Mouse (Mus musculus) CH12F3 (cell line): ENCODE measurements around the gene Tent5b.

Source experiments
- in situ Hi-C: fragments of 300-500 bp; cut with MboI; formaldehyde crosslinking; loops from 2 replicates; pipeline ENCODE4 v1.14.3; 2020; ENCODE audit warnings: low sequenced_read_pairs

Gene Tent5b

DNA sequence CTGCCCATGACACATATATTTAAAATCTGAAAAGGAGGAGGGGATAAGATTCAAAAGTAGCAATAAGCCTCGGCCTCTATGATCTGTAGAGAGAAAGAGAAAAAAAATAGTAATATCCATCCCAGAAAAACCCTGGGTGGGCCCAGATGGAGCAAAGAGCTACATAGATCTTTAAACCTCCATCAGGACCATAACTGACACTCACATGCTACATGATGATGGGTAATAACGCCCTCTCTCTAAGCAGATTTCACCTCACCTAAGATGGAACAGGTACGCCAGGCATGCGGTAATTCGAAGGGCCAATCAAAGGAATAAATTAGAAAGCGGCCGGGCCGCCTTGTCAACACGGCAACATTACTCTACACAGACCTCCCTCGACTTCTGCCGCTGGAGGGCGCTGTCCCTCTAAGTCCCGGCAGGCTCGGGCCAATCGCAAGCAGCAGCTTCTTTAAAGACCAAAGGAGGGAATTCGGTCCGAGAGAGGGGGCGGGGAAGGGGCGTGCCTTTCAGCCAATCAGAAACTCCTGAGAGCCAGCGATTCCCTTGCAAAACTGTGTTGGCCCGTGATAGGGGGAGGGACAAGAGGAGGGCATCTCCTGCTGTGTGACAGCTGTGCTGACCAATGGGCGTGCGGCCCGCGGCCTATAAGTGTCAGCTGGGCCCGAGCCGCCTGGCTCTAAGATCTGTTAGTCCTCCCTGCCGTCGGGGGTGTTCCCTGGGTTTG is at the start of gene Tent5b:
TSS of gene Tent5b (plus strand) at position 675 of the 727 bp plus-strand sequence.
- in situ Hi-C loops = no loop called here

- in situ Hi-C loops = no loop called here
Observed at GRCm38 (mm10) chr4:133431508-133431907, 48.4 kb upstream of the Tent5b start.

- in situ Hi-C loops = no loop called here
Observed at GRCm38 (mm10) chr4:133432560-133433171, 47.3 kb upstream of the Tent5b start.

DNA sequence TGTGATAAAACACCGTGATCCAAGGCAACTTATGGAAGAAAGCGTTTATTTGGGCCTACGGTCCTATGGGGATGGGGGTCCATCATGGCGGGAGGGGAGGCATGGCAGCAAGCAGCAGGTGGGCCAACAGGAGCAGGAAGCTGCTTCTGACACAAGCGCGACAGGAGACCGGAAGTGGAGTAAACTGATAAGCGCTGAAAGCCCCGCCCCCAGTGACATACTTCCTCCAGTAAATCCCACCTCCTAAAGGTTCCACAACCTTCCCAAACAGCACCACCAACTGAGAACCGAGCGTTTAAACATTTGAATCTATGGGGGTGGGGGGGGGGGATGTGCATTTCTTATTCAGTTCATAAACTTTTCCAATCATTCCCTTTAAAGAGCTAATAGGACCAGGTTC is 44.0 kb upstream of the Tent5b start:
- in situ Hi-C loops = no loop called here

DNA sequence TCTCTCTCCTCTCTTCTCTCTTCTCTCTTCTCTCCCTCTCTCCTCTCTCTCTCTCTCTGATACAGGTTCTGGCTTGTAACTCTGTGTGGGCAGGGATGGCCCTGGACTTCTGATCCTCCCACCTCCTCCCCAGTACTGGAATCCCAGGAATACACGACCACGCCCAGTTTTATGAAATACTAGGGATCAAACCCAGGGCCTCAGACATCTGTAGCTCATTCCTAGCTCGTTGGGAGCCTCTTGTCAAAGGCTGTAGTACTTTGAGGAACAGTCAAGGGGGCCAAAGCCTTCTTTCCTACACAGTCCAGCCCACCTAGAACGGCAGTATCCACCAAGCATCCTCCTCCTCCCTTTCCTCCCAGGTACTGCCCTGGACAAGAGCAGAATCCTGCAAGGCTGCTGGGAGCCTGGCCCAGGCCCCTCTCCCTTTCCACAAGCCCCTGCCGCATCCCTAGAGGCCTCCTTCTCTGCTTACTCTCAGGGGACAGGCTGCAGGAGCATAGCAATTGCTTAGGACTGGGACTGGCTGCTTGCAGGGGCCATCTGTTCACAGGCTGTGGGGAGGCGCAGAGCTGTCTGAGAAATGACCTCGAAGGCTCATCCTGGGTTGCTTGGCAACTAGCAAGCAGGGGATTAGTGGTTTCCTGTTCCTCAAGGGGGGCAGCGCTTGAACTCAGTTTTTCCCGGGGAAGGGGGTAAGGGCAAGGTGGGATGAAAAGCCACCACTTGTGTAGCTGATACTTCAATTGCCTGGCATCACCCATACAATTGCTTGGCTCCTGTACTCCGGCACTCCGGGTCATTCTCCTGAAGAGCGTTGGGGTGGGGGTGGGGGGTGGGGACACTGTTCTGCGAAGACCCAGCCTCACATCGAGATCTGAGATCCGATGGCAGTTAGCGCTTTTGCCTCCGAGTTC is 40.2 kb upstream of the Tent5b start:
- in situ Hi-C loops = no loop called here

GRCm38 (mm10) chr4:133440377-133440795 is 39.5 kb upstream of the Tent5b start:
- in situ Hi-C loops = no loop called here

DNA sequence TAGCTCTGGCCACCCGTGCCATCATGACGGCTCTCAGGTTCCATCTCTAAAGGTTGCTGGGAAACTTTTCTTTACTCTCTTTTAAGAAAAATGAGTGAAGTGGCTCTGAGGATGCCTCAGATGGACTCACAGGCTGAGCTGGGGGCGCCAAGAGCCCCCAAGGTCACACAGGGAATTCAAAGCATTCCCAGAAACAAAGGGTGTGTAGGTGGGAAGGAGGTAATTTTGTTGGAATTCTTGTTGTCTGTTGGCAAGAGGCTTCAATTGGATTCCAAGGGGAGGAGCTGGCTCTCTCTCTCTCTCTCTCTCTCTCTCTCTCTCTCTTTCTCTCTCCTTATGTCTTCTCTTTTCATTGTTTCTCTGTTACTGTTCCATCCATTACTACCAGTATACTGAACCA is 37.7 kb upstream of the Tent5b start:
- in situ Hi-C loops = no loop called here

- in situ Hi-C loops = no loop called here
Observed at GRCm38 (mm10) chr4:133443085-133443484, 36.8 kb upstream of the Tent5b start.

- in situ Hi-C loops = no loop called here
Observed at GRCm38 (mm10) chr4:133445727-133446126, 34.2 kb upstream of the Tent5b start.

DNA sequence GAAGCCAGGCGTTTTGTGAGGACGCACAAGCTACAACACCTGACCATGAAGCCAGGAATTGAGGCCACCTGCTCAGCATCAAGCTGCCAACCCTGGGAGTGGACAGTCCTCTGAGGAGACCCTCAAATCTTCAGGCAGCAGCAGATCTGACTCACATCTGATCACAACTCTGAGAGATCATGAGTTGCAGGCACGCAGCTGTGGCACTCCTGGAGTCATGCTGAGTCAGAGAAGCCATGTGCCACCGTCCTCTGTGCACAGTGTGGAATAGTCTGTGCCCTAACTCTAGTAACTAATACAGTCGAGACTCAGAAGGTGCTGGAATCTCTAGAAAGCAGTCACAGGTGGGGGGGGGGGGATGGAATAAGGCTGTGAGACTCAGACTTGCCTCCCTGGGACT is 32.6 kb upstream of the Tent5b start:
- in situ Hi-C loops = no loop called here

GRCm38 (mm10) chr4:133447967-133448366 is 32.0 kb upstream of the Tent5b start:
- in situ Hi-C loops = no loop called here

DNA sequence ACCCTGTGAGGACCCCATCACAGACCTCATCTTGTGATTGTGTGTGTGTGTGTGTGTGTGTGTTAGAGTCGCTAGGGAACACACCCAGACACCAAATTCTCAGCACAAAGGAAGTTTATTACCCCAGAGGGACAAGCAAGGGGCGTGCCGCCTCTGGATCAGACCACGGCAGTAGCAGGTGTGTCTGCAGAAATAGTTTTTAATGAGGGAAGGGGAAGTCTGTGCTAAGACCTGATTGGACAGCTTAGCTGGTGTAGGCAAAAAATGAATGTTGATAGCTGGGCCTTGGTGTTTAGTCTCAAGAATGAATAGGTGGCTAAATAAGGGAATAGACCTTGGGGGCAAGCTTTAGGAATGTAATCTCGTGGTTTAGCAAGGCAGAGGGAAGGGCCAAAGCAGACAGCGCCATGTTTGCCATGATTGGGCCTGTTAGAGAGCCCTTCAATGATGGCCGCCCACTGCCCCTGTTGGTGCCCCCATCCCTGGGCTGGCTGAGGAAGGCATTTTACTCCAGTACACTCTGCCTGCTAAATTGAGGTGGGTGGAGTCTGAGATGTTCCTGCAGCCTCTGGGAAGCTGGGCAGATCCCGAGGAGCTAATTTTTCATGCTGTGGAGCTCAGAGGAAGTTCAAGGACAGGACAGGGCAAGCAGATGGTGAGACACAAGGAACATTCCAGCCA is 31.1 kb upstream of the Tent5b start:
- in situ Hi-C loops = no loop called here

GRCm38 (mm10) chr4:133449726-133450125 is 30.2 kb upstream of the Tent5b start:
- in situ Hi-C loops = no loop called here

DNA sequence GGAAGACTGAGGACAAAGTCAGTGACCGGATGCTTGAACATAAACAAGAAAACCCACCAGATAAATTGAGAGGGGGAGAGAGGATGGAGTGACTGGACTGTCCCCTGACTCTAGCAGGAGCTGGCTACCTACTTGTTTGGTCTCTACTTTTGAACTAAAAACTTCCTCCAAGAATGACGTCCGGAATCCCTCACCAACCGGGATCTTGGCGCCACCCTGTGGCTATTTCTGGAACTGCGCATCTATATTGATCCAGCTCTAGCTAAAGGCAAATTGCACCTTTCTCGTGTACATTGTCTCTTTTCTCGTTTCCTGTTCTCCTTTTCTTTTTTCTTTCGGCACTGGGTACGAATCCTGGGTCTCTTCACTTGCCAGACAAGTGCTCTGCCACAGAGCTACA is 28.4 kb upstream of the Tent5b start:
- in situ Hi-C loops = no loop called here

DNA sequence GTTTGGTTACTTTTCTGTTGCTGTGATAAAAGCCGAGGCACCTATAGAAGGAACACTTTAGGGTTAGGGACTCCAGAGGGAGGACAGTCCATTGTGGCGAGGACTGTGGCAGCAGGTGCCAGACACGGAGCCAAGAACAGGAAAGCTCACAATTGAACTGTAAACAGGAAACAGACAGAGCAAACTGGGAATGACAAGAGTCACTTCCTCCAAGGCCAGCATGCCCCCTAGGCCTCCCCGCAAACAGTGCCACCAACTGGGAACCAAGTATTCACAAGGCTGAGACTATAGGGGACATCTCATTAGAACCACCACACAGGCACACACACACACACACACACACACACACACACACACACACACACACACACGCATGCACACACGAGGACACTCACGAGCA is 27.5 kb upstream of the Tent5b start:
- in situ Hi-C loops = no loop called here

DNA sequence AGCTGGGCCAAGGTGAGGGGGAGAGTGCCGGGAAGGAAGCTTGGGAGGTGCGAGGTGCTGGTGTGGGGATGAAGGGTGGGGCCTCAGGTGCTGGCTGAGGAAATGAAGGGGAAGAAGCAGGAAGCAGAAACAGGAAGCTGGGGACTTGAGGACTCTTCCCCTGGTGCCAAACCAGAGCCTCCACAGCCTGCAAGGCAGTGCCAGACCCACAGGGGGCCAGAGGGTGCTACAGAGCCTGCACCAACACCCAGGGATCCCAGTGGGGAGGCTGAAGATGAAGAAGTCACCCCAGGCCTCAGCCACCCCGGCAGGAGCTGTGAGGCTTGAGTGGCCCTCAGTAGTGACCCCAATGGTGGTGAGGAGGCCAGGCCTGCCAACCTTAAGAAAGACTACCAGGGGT is 21.9 kb upstream of the Tent5b start:
- in situ Hi-C loops = no loop called here

- in situ Hi-C loops = no loop called here
Observed at GRCm38 (mm10) chr4:133460006-133460405, 19.9 kb upstream of the Tent5b start.

GRCm38 (mm10) chr4:133460796-133461325 is 19.1 kb upstream of the Tent5b start:
- in situ Hi-C loops = no loop called here

DNA sequence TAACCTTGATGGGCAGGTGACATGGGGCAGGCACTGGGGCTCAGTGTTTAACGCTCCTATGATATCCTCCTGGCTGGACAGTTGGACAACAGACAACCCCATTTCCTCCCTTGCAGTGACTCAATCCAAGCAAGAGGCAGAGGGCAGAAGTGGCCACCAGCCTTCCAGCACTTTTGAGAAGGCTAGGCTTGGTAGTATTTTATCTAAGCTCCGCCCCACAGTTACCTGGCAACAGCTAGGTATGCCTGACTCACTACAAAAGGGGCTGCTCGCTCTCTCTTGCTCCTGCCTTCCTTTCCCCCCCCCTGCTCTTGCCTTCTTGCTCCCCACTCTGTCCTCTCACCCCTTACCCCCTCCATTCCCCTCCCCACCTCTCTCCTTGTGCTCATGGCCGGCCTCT is 18.6 kb upstream of the Tent5b start:
- in situ Hi-C loops = no loop called here

DNA sequence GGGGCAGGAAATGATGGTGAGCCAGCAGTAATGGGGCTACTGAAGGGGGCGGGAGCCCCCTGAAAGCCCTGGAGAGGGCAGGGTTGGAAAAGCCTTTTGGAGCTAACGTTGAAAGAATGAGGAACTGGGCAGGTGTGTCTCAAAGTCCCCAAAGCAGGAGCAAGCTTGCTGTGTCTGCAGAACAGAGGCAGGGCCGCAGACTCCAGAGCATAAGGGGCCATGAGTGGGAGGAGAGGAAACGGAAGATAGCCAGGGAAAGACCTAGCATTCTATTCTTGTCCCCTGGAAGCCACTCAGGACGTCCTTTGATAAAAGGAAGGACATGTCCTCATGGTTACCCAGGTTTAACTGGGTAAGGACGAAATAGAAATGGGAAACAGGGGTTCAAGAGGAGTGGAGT is 16.7 kb upstream of the Tent5b start:
- in situ Hi-C loops = no loop called here

DNA sequence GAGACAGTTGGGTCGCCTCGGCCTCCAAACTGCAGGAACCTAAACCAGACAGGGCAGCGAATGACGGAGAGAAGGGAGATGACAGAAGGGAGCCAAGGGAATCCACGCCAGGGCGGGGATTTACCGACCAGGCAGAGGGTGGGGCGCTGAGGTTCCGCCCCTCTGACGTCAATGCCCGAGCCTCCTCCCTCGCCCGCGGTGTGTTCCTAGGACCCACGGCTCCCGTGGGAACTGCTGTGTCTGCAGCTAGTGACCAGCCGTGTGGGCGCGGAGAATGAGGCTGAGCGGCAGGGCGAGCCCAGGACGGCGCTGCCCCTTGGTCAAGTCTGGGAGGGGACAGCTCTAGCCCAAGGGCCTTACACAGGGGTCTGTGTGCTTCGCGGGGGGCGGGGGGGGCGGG is 11.9 kb upstream of the Tent5b start:
- in situ Hi-C loops = no loop called here
